Mouse (Mus musculus): Measurements from ENCODE around the gene Fyn.

The Fyn gene

GRCm38 (mm10) chr10:39379287-39379686 is 10.6 kb downstream of the Fyn start:
- in situ Hi-C loops (cut with MboI), result no loop called here

- in situ Hi-C loops (cut with MboI), result no loop called here
Observed at GRCm38 (mm10) chr10:39379721-39380370, 11.2 kb downstream of the Fyn start.

GRCm38 (mm10) chr10:39385259-39385658 is 16.6 kb downstream of the Fyn start:
- in situ Hi-C loops (cut with MboI), result no loop called here

- in situ Hi-C loops (cut with MboI), result no loop called here
Observed at GRCm38 (mm10) chr10:39386203-39386602, 17.5 kb downstream of the Fyn start.

GRCm38 (mm10) chr10:39387024-39387423 is 18.4 kb downstream of the Fyn start:
- in situ Hi-C loops (cut with MboI), result no loop called here

- in situ Hi-C loops (cut with MboI), result no loop called here
Observed at GRCm38 (mm10) chr10:39387556-39387955, 18.9 kb downstream of the Fyn start.

- in situ Hi-C loops (cut with MboI), result no loop called here
Observed at GRCm38 (mm10) chr10:39388144-39388543, 19.5 kb downstream of the Fyn start.

- in situ Hi-C loops (cut with MboI), result no loop called here
Observed at GRCm38 (mm10) chr10:39389451-39389891, 20.8 kb downstream of the Fyn start.

GRCm38 (mm10) chr10:39390541-39390940 is 21.9 kb downstream of the Fyn start:
- in situ Hi-C loops (cut with MboI), result no loop called here

- in situ Hi-C loops (cut with MboI), result no loop called here
Observed at GRCm38 (mm10) chr10:39392900-39393483, 24.3 kb downstream of the Fyn start.

GRCm38 (mm10) chr10:39395544-39395943 is 26.9 kb downstream of the Fyn start:
- in situ Hi-C loops (cut with MboI), result no loop called here

- in situ Hi-C loops (cut with MboI), result no loop called here
Observed at GRCm38 (mm10) chr10:39398924-39399323, 30.3 kb downstream of the Fyn start.

GRCm38 (mm10) chr10:39400155-39400554 is 31.5 kb downstream of the Fyn start:
- in situ Hi-C loops (cut with MboI), result no loop called here

- in situ Hi-C loops (cut with MboI), result no loop called here
Observed at GRCm38 (mm10) chr10:39402487-39402886, 33.8 kb downstream of the Fyn start.

- in situ Hi-C loops (cut with MboI), result no loop called here
Observed at GRCm38 (mm10) chr10:39403706-39404105, 35.1 kb downstream of the Fyn start.

- in situ Hi-C loops (cut with MboI), result no loop called here
Observed at GRCm38 (mm10) chr10:39404175-39404574, 35.5 kb downstream of the Fyn start.

- in situ Hi-C loops (cut with MboI), result no loop called here
Observed at GRCm38 (mm10) chr10:39405982-39406797, 37.5 kb downstream of the Fyn start.

- in situ Hi-C loops (cut with MboI), result no loop called here
Observed at GRCm38 (mm10) chr10:39406798-39407189, 38.1 kb downstream of the Fyn start.

- in situ Hi-C loops (cut with MboI), result no loop called here
Observed at GRCm38 (mm10) chr10:39407553-39407952, 38.9 kb downstream of the Fyn start.

- in situ Hi-C loops (cut with MboI), result no loop called here
Observed at GRCm38 (mm10) chr10:39409602-39410001, 40.9 kb downstream of the Fyn start.

GRCm38 (mm10) chr10:39410151-39410649 is 41.5 kb downstream of the Fyn start:
- in situ Hi-C loops (cut with MboI), result no loop called here

- in situ Hi-C loops (cut with MboI), result no loop called here
Observed at GRCm38 (mm10) chr10:39411857-39412559, 43.4 kb downstream of the Fyn start.
